Mouse (Mus musculus) forebrain, embryonic 15.5 days (tissue): ENCODE results near the gene Kctd20. TPM values are rescaled to one million over a fixed set of nuclear protein-coding genes. Genes with fewer than 3 reads are reported as not detected.

Experiments
- ATAC-seq: fragments of 200-750 bp; cut with Nextera tagmentation; replicated peaks from 2 replicates; pipeline ENCODE4 v1.8.0; 2017; ENCODE audit warnings: mild to moderate bottlenecking, moderate TSS enrichment, moderate library complexity
- H3K27ac ChIP-seq: fragments of 300-500 bp; sonication (generic); replicated peaks from 2 replicates; pipeline ENCODE4 v1.5.1; 2015; ENCODE audit warnings: mild to moderate bottlenecking, inconsistent platforms
- H3K27me3 ChIP-seq: fragments of 300-500 bp; sonication (generic); 2 replicates; pipeline ENCODE4 v1.6.1; 2015; ENCODE audit warnings: inconsistent platforms
- H3K36me3 ChIP-seq: fragments of 300-500 bp; sonication (generic); 2 replicates; pipeline ENCODE4 v1.6.1; 2015; ENCODE audit warnings: mild to moderate bottlenecking, inconsistent platforms
- H3K4me1 ChIP-seq: fragments of 300-500 bp; sonication (generic); 2 replicates; pipeline ENCODE4 v1.6.1; 2015; ENCODE audit warnings: inconsistent platforms
- H3K4me2 ChIP-seq: fragments of 300-500 bp; sonication (generic); replicated peaks from 2 replicates; pipeline ENCODE4 v1.6.1; 2015; ENCODE audit warnings: mild to moderate bottlenecking, inconsistent platforms
- H3K4me3 ChIP-seq: fragments of 300-500 bp; sonication (generic); 2 replicates; pipeline ENCODE4 v1.5.1; 2015; ENCODE audit warnings: mild to moderate bottlenecking, inconsistent platforms
- H3K9ac ChIP-seq: fragments of 300-500 bp; sonication (generic); replicated peaks from 2 replicates; pipeline ENCODE4 v1.6.1; 2015; ENCODE audit warnings: mild to moderate bottlenecking, inconsistent platforms
- H3K9me3 ChIP-seq: fragments of 300-500 bp; sonication (generic); 2 replicates; pipeline ENCODE4 v1.6.1; 2016; ENCODE audit warnings: inconsistent platforms
- WGBS: fragments of 180-500 bp; shearing (Covaris S2); methylation state at CpG from one replicate; pipeline ENCODE4 v1.1.7; 2015; ENCODE audit warnings: mixed read lengths; 5-methylcytosine and 5-hydroxymethylcytosine counted together
- polyA plus RNA-seq: library from polyadenylated mRNA; unstranded; fragments of >200 nt; fragmentation: Nextera tagmentation; extraction: Ambion mirVana; gene quantifications from 2 replicates; pipeline ENCODE4 v1.2.1, GENCODE M21; 2015

Gene Kctd20
- polyA plus RNA-seq, 1 experiment from 2014 or later = 118 TPM

DNA sequence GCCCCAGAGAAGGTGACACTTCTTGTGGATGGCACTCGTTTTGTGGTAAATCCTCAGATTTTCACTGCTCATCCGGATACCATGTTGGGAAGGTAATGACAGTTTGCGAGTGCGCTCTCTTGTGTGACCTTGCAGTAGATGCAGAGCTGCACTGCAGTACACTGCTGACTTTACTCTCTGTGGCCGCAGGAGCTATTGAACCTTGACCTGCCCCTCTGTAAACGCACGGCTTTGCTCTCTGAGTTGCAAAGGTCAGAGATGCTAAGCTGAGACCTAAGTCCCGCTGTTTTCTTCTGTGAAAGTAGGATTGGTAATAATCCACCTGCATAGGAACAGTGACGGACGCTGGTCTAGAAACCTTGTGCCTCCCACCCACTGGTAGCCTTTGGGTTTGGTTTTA, 9.8 kb downstream of the Kctd20 start:
- WGBS = 93% methylated on average over 10 of the region's 10 CpGs
- H3K36me3 ChIP-seq = peaks cover 57% of the 10 kb centered on the region

DNA sequence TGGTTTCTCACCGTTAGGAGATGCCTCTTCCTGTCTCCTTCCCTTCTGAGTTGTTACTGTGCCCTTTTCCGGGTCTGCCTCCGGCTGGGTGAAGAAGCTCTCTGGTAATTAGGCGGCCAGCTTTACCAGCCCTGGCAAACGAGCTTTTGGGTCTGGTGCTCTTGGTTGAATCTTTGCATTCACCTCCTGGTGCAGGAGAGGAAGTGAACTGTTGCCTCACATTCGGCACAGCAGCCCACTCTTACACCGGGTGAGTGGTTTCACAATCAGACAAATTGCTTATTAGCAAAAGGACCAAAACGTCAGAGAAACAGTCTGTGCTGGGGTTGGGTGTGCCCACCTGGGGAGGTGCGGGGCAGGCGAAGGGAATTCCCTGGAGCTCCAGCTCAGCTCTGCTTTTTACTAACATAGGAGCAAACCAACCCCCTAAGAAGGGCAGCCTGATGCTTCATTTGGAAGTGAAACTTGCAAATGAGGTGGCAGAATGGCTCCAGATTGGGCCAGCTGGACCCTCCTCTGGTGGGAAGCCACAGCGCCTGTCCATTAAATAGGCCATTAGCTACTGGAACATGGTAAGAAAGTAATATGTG, 15.4 kb downstream of the Kctd20 start:
- Histone ChIP-seq H3K27me3 (no peaks in the 10 kb centered on the region), H3K4me2 (no peak overlapping the region), H3K36me3 (peaks cover 96% of the 10 kb centered on the region), H3K4me3 (no peak overlapping the region), H3K9me3 (no peaks in the 10 kb centered on the region), H3K4me1 (no peaks in the 10 kb centered on the region), H3K27ac (no peak overlapping the region), H3K9ac (no peak overlapping the region)
- WGBS = 81% methylated on average over 11 of the region's 11 CpGs
- ATAC-seq = no peak

More for the DNA sequence above, 9.8 kb downstream of the Kctd20 start:
- H3K4me1 ChIP-seq = peaks cover 7% of the 10 kb centered on the region; the same call in 1 of the 2 replicates
- H3K4me3 ChIP-seq = no peak overlapping the region
- no peaks in the 10 kb centered on the region for H3K27me3 ChIP-seq
- H3K9ac ChIP-seq = no peak overlapping the region
- ATAC-seq = no peak
- H3K27ac ChIP-seq = no peak overlapping the region
- no peak overlapping the region for H3K4me2 ChIP-seq
- no peaks in the 10 kb centered on the region for H3K9me3 ChIP-seq

GRCm38 (mm10) chr17:28970122-28970521, 18.4 kb downstream of the Kctd20 start:
- H3K27me3 ChIP-seq = no peaks in the 10 kb centered on the region
- H3K9me3 ChIP-seq = no peaks in the 10 kb centered on the region
- no peak for ATAC-seq
- H3K4me1 ChIP-seq = no peaks in the 10 kb centered on the region
- H3K9ac ChIP-seq = no peak overlapping the region
- no peak overlapping the region for H3K4me3 ChIP-seq
- no peak overlapping the region for H3K4me2 ChIP-seq
- no peak overlapping the region for H3K27ac ChIP-seq
- H3K36me3 ChIP-seq = peaks cover 92% of the 10 kb centered on the region

GRCm38 (mm10) chr17:28979091-28979490, 27.3 kb downstream of the Kctd20 start:
- Histone ChIP-seq H3K4me1 (no peaks in the 10 kb centered on the region), H3K9ac (no peak overlapping the region), H3K4me3 (no peak overlapping the region), H3K36me3 (peaks cover 78% of the 10 kb centered on the region), H3K9me3 (no peaks in the 10 kb centered on the region), H3K27me3 (no peaks in the 10 kb centered on the region), H3K27ac (no peak overlapping the region), H3K4me2 (no peak overlapping the region)
- ATAC-seq = no peak
- 95% methylated on average over 4 of the region's 4 CpGs for WGBS

DNA sequence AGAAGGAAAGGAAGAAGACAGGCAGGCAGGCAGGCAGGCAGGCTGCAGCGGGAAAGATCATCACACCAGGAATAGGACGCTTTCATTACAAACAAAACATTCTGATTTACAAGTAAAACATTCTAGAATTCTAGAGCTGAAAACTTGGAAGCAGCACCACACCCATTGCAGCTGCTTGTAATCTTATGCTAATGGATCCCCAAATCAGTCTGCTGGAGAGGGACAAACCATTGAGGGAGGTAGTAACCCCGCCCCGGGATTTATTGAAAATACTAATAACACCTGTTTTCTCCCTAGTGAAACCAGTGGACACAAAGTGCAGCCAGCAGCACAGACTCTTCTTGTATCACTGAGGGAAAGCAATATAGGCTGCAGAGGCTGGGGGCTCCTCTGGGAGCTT, 29.3 kb downstream of the Kctd20 start:
- H3K36me3 ChIP-seq = peaks cover 78% of the 10 kb centered on the region

DNA sequence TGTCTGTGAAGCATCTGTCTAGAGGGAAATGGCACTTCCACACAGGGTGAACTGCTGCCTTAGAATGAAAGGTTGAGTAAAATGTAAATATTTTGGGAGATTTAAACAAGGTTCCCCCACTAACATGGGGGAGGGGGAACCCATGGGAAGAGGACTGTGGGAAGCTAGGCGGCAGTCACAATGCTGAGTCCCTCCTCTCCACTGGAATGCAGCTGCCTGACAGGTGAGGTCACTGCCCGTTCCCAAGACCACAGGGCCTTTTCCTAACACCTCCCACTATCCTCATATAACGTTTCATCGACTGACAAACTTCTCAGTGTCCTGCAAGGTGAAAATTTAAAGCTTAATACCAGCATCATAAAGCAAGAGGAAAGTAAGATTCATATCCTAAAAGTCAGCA, 30.8 kb downstream of the Kctd20 start:
- Histone ChIP-seq H3K27ac (no peak overlapping the region), H3K4me2 (no peak overlapping the region), H3K36me3 (peaks cover 83% of the 10 kb centered on the region)

More for the DNA sequence above, 29.3 kb downstream of the Kctd20 start:
- Histone ChIP-seq H3K4me1 (no peaks in the 10 kb centered on the region), H3K4me2 (no peak overlapping the region), H3K4me3 (no peak overlapping the region), H3K27ac (peak overlapping the region; percentile 36), H3K9me3 (no peaks in the 10 kb centered on the region), H3K9ac (no peak overlapping the region), H3K27me3 (no peaks in the 10 kb centered on the region)
- ATAC-seq = no peak
- 59% methylated on average over 4 of the region's 4 CpGs for WGBS

GRCm38 (mm10) chr17:28984724-28985420, 33.1 kb downstream of the Kctd20 start:
- no peak overlapping the region for H3K4me3 ChIP-seq
- no peak overlapping the region for H3K27ac ChIP-seq
- no peak overlapping the region for H3K4me2 ChIP-seq
- no peak overlapping the region for H3K9ac ChIP-seq
- peaks cover 86% of the 10 kb centered on the region for H3K36me3 ChIP-seq
- no peak for ATAC-seq
- H3K4me1 ChIP-seq = no peaks in the 10 kb centered on the region
- no peaks in the 10 kb centered on the region for H3K9me3 ChIP-seq
- no peaks in the 10 kb centered on the region for H3K27me3 ChIP-seq
- 96% methylated on average over 1 of the region's 1 CpGs for WGBS

More for the DNA sequence above, 30.8 kb downstream of the Kctd20 start:
- ATAC-seq = no peak
- H3K4me3 ChIP-seq = no peak overlapping the region
- 61% methylated on average over 4 of the region's 4 CpGs for WGBS
- H3K9ac ChIP-seq = no peak overlapping the region
- H3K4me1 ChIP-seq = no peaks in the 10 kb centered on the region
- no peaks in the 10 kb centered on the region for H3K27me3 ChIP-seq
- no peaks in the 10 kb centered on the region for H3K9me3 ChIP-seq

GRCm38 (mm10) chr17:28986833-28987232, 35.1 kb downstream of the Kctd20 start:
- no peak overlapping the region for H3K4me3 ChIP-seq
- peaks cover 15% of the 10 kb centered on the region for H3K4me1 ChIP-seq
- H3K27ac ChIP-seq = no peak overlapping the region
- H3K9me3 ChIP-seq = no peaks in the 10 kb centered on the region
- H3K27me3 ChIP-seq = no peaks in the 10 kb centered on the region
- ATAC-seq = no peak
- no peak overlapping the region for H3K4me2 ChIP-seq
- H3K9ac ChIP-seq = no peak overlapping the region
- H3K36me3 ChIP-seq = peaks cover 85% of the 10 kb centered on the region

DNA sequence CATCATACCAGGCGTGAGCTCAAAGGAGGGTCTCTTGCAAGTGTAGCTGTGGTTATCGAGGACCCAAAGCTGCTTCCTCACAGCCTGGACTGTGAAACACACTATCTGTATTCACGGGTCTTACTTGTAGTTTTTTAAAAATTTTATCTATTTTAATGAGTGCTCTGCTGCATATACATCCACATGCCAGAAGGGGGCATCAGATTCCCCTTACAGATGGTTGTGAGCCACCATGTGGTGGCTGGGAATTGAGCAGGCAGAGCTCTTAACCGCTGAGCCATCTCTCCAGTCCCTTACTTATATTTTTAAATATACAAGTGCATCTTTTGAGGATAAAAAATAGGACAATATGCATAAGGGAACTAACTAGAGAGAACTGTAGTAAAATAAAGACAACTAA, 36.0 kb downstream of the Kctd20 start:
- WGBS = 65% methylated on average over 4 of the region's 4 CpGs
- Histone ChIP-seq H3K4me1 (peaks cover 21% of the 10 kb centered on the region), H3K36me3 (peaks cover 76% of the 10 kb centered on the region), H3K9me3 (no peaks in the 10 kb centered on the region), H3K27me3 (no peaks in the 10 kb centered on the region), H3K4me2 (no peak overlapping the region), H3K27ac (no peak overlapping the region), H3K4me3 (no peak overlapping the region), H3K9ac (no peak overlapping the region)
- ATAC-seq = no peak

- Histone ChIP-seq H3K27ac (no peak overlapping the region), H3K27me3 (no peaks in the 10 kb centered on the region), H3K4me2 (no peak overlapping the region), H3K4me1 (peaks cover 21% of the 10 kb centered on the region), H3K9ac (no peak overlapping the region), H3K9me3 (no peaks in the 10 kb centered on the region), H3K4me3 (no peak overlapping the region), H3K36me3 (peaks cover 71% of the 10 kb centered on the region)
- no peak for ATAC-seq
- 94% methylated on average over 4 of the region's 4 CpGs for WGBS
Measured at GRCm38 (mm10) chr17:28988291-28988690, 36.5 kb downstream of the Kctd20 start.

DNA sequence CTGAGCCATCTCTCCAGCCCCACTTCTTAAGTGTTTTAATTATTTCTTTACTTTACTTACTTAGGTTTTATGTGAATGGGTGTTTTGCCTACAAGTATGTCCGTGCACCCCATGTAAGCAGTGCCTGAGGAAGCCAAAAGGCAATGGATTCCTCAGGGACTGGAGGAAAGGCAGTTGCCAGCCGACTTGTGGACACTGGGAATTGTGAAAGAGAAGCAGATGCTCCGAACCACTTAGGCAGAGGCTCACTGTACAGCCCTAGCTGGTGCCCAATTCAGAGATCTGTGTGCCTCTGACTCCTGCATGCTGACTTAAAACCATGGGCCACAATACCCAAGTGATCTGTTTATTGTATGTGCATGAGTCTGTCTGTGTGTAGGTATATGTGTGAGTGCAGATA, 37.2 kb downstream of the Kctd20 start:
- Histone ChIP-seq H3K4me3 (no peak overlapping the region), H3K4me2 (no peak overlapping the region), H3K27me3 (no peaks in the 10 kb centered on the region), H3K9ac (no peak overlapping the region), H3K9me3 (no peaks in the 10 kb centered on the region), H3K27ac (no peak overlapping the region), H3K36me3 (peaks cover 65% of the 10 kb centered on the region), H3K4me1 (peaks cover 21% of the 10 kb centered on the region)
- WGBS = 91% methylated on average over 3 of the region's 3 CpGs
- no peak for ATAC-seq

- Histone ChIP-seq H3K9me3 (no peaks in the 10 kb centered on the region), H3K4me1 (peaks cover 21% of the 10 kb centered on the region), H3K27ac (no peak overlapping the region), H3K36me3 (peaks cover 55% of the 10 kb centered on the region), H3K4me3 (no peak overlapping the region), H3K9ac (no peak overlapping the region), H3K4me2 (no peak overlapping the region), H3K27me3 (no peaks in the 10 kb centered on the region)
- WGBS = 64% methylated on average over 4 of the region's 4 CpGs
- no peak for ATAC-seq
Measured at GRCm38 (mm10) chr17:28990060-28990459, 38.3 kb downstream of the Kctd20 start.

DNA sequence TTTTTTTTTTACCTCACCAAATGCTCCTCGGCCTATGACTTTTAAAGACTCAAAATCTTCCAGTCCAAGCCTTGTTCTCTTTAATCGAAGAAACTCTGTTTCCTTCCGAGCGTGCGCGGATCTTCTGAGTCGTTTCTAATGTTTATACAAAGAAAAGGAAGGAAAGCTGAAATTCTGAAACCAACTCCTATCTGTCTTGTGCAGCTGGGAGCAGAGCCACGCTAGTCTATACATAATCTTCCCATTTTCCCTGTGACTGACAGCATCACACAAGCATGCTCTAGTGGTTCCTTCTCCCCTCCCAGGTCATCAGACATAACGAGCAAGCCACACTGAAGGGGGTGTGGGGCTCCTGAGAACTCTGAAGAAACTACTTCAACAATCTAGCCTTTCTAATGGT, 39.5 kb downstream of the Kctd20 start:
- ATAC-seq = no peak
- H3K27ac ChIP-seq = peak overlapping the region; percentile 74

More for the DNA sequence above, 39.5 kb downstream of the Kctd20 start:
- H3K36me3 ChIP-seq = peaks cover 47% of the 10 kb centered on the region
- peaks cover 21% of the 10 kb centered on the region for H3K4me1 ChIP-seq
- no peaks in the 10 kb centered on the region for H3K27me3 ChIP-seq
- no peak overlapping the region for H3K4me3 ChIP-seq
- H3K9me3 ChIP-seq = no peaks in the 10 kb centered on the region
- 63% methylated on average over 9 of the region's 9 CpGs for WGBS
- H3K4me2 ChIP-seq = no peak overlapping the region
- no peak overlapping the region for H3K9ac ChIP-seq
